Mouse (Mus musculus): Measurements from ENCODE around the gene Lrfn3. TPM values are rescaled to one million over a fixed set of nuclear protein-coding genes. Genes with fewer than 3 reads are reported as not detected.

Lrfn3 gene
- total RNA-seq, 2 experiments from 2014 or later = 1.4 to 1.8 TPM

DNA sequence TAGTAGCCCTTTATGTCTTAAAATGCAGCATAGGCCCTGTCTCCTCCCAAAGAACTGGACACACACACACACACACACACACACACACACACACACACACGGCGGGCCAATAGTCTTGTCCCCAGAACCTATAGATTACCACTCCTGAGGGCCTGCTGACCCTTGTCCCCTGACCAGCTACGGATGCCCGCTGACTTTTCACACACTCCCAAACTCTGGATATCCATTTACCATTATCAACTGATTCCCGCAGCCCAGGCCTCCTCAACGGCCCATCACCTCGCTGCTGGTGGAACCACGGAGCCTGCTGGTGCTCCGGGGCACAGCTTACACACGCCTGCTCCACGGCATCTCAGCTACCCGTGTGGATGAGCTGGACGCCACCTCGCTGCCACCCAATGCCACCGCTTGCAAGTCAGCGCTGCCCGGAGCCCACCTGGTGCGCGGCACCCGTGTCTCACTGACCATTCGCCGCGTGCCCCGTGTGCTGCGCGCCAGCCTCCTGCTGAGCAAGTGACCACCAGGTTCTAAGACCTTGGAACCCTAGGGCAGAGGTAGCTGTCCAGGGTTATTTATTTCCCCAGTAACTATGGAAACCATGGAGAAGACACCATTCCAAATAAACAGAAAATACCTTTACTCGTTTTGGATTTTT is 48.8 kb downstream of the Lrfn3 start:
- no peak for DNase-seq

DNA sequence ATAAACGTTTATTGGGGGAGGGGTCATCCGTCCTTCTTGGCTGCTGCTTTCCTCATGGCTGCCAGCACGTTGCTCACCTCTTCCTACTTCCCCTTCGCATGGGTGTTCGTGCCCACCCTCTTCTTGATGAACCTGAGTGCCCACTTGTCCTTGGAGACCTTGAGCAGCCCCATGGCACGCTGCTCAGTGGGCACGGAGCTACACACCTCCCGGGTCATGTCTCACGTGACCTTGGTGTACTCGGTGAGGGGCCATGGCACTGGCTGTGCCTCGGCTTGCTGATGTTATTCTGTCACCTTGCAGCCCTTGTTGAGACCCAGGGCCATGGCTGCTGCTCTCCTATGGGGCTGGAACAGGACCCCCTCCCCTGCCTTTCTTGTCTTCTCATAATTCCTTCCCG is 52.4 kb downstream of the Lrfn3 start:
- DNase-seq = no peak

DNA sequence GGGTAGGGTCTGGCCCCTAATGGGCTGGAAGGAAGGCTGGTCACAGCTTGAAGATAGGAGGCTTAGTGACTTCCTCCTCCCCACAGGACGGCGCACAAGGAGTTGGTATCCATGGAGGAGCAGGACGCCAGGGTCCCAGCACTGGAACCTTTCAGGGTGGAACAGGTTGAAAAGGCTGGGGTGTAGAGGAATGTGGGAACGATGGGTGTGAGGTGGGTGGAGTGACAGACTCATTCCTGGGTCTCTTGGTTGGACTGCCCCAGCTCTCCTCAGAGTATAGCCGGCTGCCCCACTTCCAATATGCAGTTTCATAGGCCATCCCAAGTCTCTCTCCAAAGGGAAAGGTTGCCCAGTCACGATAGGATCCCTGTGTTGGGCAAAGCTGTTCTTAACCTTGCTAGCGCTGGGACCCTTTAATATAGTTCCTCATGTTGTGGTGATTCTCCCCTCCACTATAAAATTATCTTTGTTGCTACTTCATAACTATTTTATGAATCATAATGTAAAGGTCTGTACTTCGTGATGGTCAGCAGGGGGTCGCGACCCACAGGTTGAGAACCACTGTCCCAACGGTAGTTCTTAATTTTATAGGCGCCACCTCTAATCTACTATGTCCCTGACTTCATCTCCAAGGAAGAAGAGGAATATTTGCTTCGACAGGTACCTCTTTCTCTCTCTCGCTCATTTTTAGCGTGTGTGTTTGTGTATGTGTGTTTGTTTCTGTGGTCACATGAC is 53.0 kb downstream of the Lrfn3 start:
- DNase-seq = no peak

DNA sequence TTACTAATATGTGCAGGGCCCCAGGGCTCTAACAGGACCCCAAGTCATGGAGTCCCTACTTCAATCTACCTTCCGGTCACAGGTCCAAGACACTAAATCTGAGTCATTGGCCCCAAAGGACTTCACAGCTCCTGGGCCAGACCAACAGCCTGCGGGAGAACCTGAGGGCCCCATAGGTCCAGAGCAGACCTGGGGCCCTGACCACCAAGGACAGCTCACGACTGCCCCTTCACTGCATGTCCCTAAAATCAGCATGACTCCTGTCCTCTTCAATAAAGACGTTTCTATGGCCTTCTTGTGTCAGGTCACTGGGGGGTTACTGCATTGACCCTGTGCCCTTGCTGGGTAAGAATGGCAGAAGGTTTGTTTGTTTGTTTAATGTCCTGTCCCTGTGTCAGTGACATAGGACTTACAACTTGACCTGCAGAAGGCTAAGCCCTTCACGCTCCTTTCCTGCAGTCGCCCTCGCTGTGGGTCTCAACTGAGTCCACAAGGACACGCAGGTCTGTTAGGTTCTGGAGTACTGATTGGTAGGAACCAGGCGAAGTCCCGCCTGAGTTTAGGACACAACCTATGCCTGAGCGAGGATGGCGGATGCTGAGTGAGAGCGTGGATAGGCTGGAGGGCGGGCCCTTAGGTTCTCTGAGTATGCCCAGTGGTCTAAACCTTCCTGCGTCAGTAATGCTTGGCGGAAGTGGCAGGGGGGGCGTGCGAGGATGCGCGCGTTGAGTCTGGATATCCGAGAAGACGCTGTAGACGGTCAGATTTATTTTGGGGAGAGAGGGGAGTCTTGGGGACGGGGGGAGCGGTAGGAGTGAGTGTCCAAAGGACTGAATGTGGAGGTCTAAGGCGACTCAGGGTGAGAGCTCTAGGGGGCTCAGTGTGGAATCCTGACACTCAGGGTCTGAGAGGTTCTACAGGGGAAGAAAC is 54.2 kb downstream of the Lrfn3 start, which contains the start of gene Alkbh6:
TSS of gene Alkbh6 (plus strand) at position 642 of the 930 bp plus-strand sequence.
- peak; percentile 93 to 98 for DNase-seq

DNA sequence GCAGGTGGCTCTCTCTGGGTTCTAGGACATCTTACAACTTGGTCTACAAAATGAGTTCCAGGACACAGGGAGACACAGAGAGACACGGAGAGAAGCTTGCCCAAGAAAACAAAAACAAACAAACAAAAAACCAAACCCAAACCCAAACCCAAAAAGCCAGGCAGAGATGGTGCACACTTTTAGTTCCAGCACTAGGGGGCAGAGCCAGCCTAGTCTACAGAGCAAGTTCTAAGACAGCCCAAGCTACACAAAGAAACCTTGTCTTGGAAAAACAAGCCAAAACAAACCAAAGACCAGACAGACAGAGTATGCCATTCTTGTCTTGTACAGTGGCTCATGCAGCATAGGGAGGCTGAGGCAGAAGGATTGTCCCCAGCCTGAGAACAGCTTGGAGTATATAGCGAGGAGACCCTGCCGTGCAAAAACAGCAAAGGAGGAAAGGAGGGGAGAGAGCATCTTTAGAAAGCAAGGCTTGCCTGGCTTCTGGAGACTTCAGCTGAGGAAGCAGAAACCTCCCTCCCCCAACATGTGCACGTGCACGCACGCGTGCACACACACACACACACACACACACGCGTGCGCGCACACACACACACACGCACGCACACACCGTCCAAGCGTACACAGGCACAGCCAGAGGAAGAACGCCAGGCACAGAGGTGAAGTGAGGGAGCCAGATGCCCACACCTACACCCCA is 56.3 kb downstream of the Lrfn3 start:
- DNase-seq = no peak

Other genes with a start within 250 kb of the Lrfn3 start
- 1 to 10 TPM; 2.1 to 2.5 TPM for gene Zfp382, start 240.8 kb downstream of the Lrfn3 start, total RNA-seq (2021)
- 10 to 100 TPM; 27.8 to 30.9 TPM for gene Zfp146, start 193.0 kb downstream of the Lrfn3 start, total RNA-seq (2021)
- 1,000 to 10,000 TPM; 2,821 to 3,018 TPM for gene Cox7a1, start 178.6 kb downstream of the Lrfn3 start, total RNA-seq (2021)
- 100 to 1,000 TPM; 277 to 293 TPM for gene Capns1, start 164.0 kb downstream of the Lrfn3 start, total RNA-seq (2021)
- gene Polr2i, start 130.8 kb downstream of the Lrfn3 start, total RNA-seq (2021) = 10 to 100 TPM; 51.1 to 53.7 TPM
- gene Tbcb, start 130.5 kb downstream of the Lrfn3 start, total RNA-seq (2021) = 10 to 100 TPM; 57.8 to 68.2 TPM
- gene Ovol3, start 127.0 kb downstream of the Lrfn3 start, total RNA-seq (2021) = not detected
- not detected for gene Thap8, start 82.7 kb downstream of the Lrfn3 start, total RNA-seq (2021)
- gene Wdr62, start 82.4 kb downstream of the Lrfn3 start, total RNA-seq (2021) = under 1 TPM; 0.57 to 0.80 TPM
- gene Clip3, start 71.0 kb downstream of the Lrfn3 start, total RNA-seq (2021) = 1 to 10 TPM; 5.7 TPM
- 10 to 100 TPM; 26.2 to 27.8 TPM for gene Alkbh6, start 54.1 kb downstream of the Lrfn3 start, total RNA-seq (2021)
- gene Syne4, start 48.0 kb downstream of the Lrfn3 start, total RNA-seq (2021) = 1 to 10 TPM in 1 of 2 experiments, under 1 TPM in 1; 0.72 to 2.0 TPM
- gene E130208F15Rik, start 41.0 kb downstream of the Lrfn3 start, total RNA-seq (2021) = 1 to 10 TPM in 1 of 2 experiments, under 1 TPM in 1; 0.45 to 1.1 TPM
- gene Sdhaf1, start 38.9 kb downstream of the Lrfn3 start, total RNA-seq (2021) = 10 to 100 TPM; 13.3 to 13.5 TPM
- 10 to 100 TPM; 18.9 to 22.2 TPM for gene Tyrobp, start 51.0 kb upstream of the Lrfn3 start, total RNA-seq (2021)
- 1 to 10 TPM in 1 of 2 experiments, under 1 TPM in 1; 0.69 to 3.3 TPM for gene Hcst, start 57.1 kb upstream of the Lrfn3 start, total RNA-seq (2021)
- under 1 TPM; 0.35 to 0.87 TPM for gene Nfkbid, start 59.0 kb upstream of the Lrfn3 start, total RNA-seq (2021)
- 1 to 10 TPM; 2.8 to 3.4 TPM for gene Aplp1, start 82.8 kb upstream of the Lrfn3 start, total RNA-seq (2021)
- gene Kirrel2, start 94.9 kb upstream of the Lrfn3 start, total RNA-seq (2021) = not detected
- gene Nphs1, start 95.5 kb upstream of the Lrfn3 start, total RNA-seq (2021) = not detected
- not detected for gene Prodh2, start 130.8 kb upstream of the Lrfn3 start, total RNA-seq (2021)
- under 1 TPM; 0.36 to 0.50 TPM for gene Arhgap33, start 172.3 kb upstream of the Lrfn3 start, total RNA-seq (2021)
- gene Hspb6, start 189.4 kb upstream of the Lrfn3 start, total RNA-seq (2021) = 100 to 1,000 TPM; 845 to 870 TPM
- 1 to 10 TPM; 2.1 to 4.6 TPM for gene Proser3, start 189.5 kb upstream of the Lrfn3 start, total RNA-seq (2021)
- gene Lin37, start 197.1 kb upstream of the Lrfn3 start, total RNA-seq (2021) = 10 to 100 TPM; 16.8 to 18.8 TPM
- gene U2af1l4, start 200.5 kb upstream of the Lrfn3 start, total RNA-seq (2021) = 10 to 100 TPM; 61.2 to 65.9 TPM
- gene Gm49396, start 200.6 kb upstream of the Lrfn3 start, total RNA-seq (2021) = 1 to 10 TPM in 1 of 2 experiments, under 1 TPM in 1; 0.35 to 1.1 TPM
- 10 to 100 TPM; 80.1 to 84.4 TPM for gene Psenen, start 200.9 kb upstream of the Lrfn3 start, total RNA-seq (2021)
- under 1 TPM; 0.50 to 0.77 TPM for gene Igflr1, start 202.7 kb upstream of the Lrfn3 start, total RNA-seq (2021)
- gene Kmt2b, start 226.0 kb upstream of the Lrfn3 start, total RNA-seq (2021) = 10 to 100 TPM; 13.6 to 18.3 TPM
- gene Zbtb32, start 236.1 kb upstream of the Lrfn3 start, total RNA-seq (2021) = under 1 TPM in 1 of 2 experiments, not detected in 1; 0.21 TPM

All from heart, adult 18-20 months (tissue).